Mouse (Mus musculus) gastrocnemius, postnatal 14 days (tissue): ENCODE measurements around the gene Micu2. TPM values are rescaled to one million over a fixed set of nuclear protein-coding genes. Genes with fewer than 3 reads are reported as not detected.
"Not testable (repeated sequence)": the region's sequence is repeated elsewhere in the genome, so short reads cannot be mapped to it uniquely, and the experiment has no call there.

Experiments
- DNase-seq: peaks from one replicate; pipeline ENCODE4 v3.0.0; 2021; ENCODE audit warnings: mixed read lengths
- intact Hi-C: fragments of 180-260 bp; cut with DNase I; formaldehyde crosslinking; loops from one replicate; pipeline ENCODE4 v1.15.1; 2025; ENCODE audit warnings: low total_unique reads
- total RNA-seq, 2 experiments: library from RNA; stranded (reverse); gene quantifications; 2 replicates each; pipeline ENCODE4 v1.2.3; 2021

Micu2 gene
- total RNA-seq, 2 experiments from 2014 or later, result 40.7 to 42.1 TPM

- no peak for DNase-seq
- intact Hi-C loops, result no loop called here
These were observed 90.6 kb downstream of the Micu2 start for GRCm38 (mm10) chr14:57908431-57908830.

GRCm38 (mm10) chr14:57901998-57902397, 97.1 kb downstream of the Micu2 start:
- DNase-seq, result no peak
- intact Hi-C loops, result no loop called here

GRCm38 (mm10) chr14:57896882-57897281, 102.2 kb downstream of the Micu2 start:
- DNase-seq, result no peak
- intact Hi-C loops, result no loop called here

- DNase-seq, intact Hi-C loops: not testable (repeated sequence)
These were observed 102.8 kb downstream of the Micu2 start for GRCm38 (mm10) chr14:57896088-57896871.

GRCm38 (mm10) chr14:57894346-57894745, 104.7 kb downstream of the Micu2 start:
- no peak for DNase-seq
- intact Hi-C loops, result no loop called here

GRCm38 (mm10) chr14:57892961-57893360, 106.1 kb downstream of the Micu2 start:
- intact Hi-C loops, result no loop called here
- DNase-seq, result no peak

- DNase-seq, result peak; percentile 96
- intact Hi-C loops, result no loop called here
These were observed 108.8 kb downstream of the Micu2 start, which contains the start of gene Zdhhc20 for GRCm38 (mm10) chr14:57890011-57890842. Zdhhc20 (minus strand) TSS chr14:57890276.

GRCm38 (mm10) chr14:57889541-57890010, 109.5 kb downstream of the Micu2 start:
- peak; percentile 40 for DNase-seq
- intact Hi-C loops, result no loop called here

- peak; percentile 27 for DNase-seq
- intact Hi-C loops, result no loop called here
These were observed 111.9 kb downstream of the Micu2 start for GRCm38 (mm10) chr14:57887171-57887570.

GRCm38 (mm10) chr14:57886032-57886431, 113.0 kb downstream of the Micu2 start:
- intact Hi-C loops, result no loop called here
- DNase-seq, result no peak

- intact Hi-C loops, result no loop called here
These were observed 115.7 kb downstream of the Micu2 start for GRCm38 (mm10) chr14:57883341-57883740.

GRCm38 (mm10) chr14:57882720-57883119, 116.3 kb downstream of the Micu2 start:
- no peak for DNase-seq
- intact Hi-C loops, result no loop called here

More at GRCm38 (mm10) chr14:57883341-57883740, 115.7 kb downstream of the Micu2 start:
- DNase-seq, result no peak

GRCm38 (mm10) chr14:57881793-57882192, 117.3 kb downstream of the Micu2 start:
- peak; percentile 83 for DNase-seq
- intact Hi-C loops, result no loop called here

GRCm38 (mm10) chr14:57881074-57881473, 118.0 kb downstream of the Micu2 start:
- intact Hi-C loops, result no loop called here
- no peak for DNase-seq

- intact Hi-C loops, result no loop called here
- no peak for DNase-seq
These were observed 121.1 kb downstream of the Micu2 start for GRCm38 (mm10) chr14:57877921-57878320.

GRCm38 (mm10) chr14:57866676-57867276, 132.3 kb downstream of the Micu2 start:
- DNase-seq, result no peak
- intact Hi-C loops, result no loop called here
